Comparison of ENCODE assay signal across 17 mouse cellular contexts in genomic region chr2:166185768-166186167, GRCm38 (mm10).
"Had no signal": no experiment of that assay in that cellular context is flagged by ENCODE, and none has a peak within 500 bp of the region (broad histone marks: within the 10 kb centered on the region; RNA-seq: fewer than 3 reads in every experiment).

No protein-coding gene starts in this region.

- H3K9ac ChIP-seq: limb, embryonic 12.5 days; limb, embryonic 15.5 days; liver, embryonic 14.5 days; liver, postnatal 0 days; lung, embryonic 15.5 days; midbrain, embryonic 12.5 days; stomach, embryonic 15.5 days had no signal

- H3K36me3 ChIP-seq: limb, embryonic 12.5 days; limb, embryonic 15.5 days; lung, embryonic 15.5 days; midbrain, embryonic 12.5 days; stomach, embryonic 15.5 days had no signal

- ATAC-seq: liver, postnatal 0 days; midbrain, embryonic 16.5 days had no signal

- H3K27ac ChIP-seq: kidney, postnatal 0 days; left cerebral cortex, adult 2 months; liver, embryonic 14.5 days; lung, embryonic 15.5 days; midbrain, embryonic 12.5 days had no signal

- DNase-seq: layer of hippocampus, postnatal 36 days; liver, postnatal 0 days; lung, postnatal 10 days; lung, postnatal 4 days; right cerebral cortex, postnatal 4 days; spleen, adult 18-20 months; thymus, postnatal 25 days had no signal

- H3K4me3 ChIP-seq: left cerebral cortex, adult 2 months; limb, embryonic 12.5 days; limb, embryonic 15.5 days; lung, embryonic 15.5 days; midbrain, embryonic 12.5 days; stomach, embryonic 15.5 days had no signal

- H3K4me2 ChIP-seq: limb, embryonic 12.5 days; limb, embryonic 15.5 days; liver, embryonic 11.5 days; lung, embryonic 15.5 days; midbrain, embryonic 12.5 days; stomach, embryonic 15.5 days had no signal

- H3K9me3 ChIP-seq: limb, embryonic 15.5 days; lung, embryonic 15.5 days; midbrain, embryonic 12.5 days; stomach, embryonic 15.5 days had no signal

- H3K27me3 ChIP-seq: limb, embryonic 12.5 days; limb, embryonic 15.5 days; lung, embryonic 15.5 days; stomach, embryonic 15.5 days had no signal
